Comparison of ENCODE assay signal across 26 mouse cellular contexts in the genomic region with DNA sequence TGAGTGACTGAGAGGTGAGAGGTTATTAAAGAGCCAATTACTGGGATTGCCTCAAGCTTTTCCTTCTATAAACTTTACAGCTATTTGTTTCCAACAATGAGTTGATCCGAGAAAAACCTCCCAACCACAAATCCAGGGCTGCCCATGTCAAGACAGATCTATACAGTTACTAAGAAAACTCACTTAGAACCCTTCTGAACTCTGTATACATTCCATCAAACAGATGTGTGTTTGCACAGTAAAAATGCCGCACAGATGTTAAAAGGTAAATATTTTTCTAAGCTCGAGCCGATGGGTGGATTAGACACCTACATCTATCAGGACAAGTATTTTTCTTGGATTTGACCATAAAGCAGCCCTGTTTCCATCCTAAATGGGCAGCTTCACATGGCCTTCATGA.
DNase-seq lines count a peak whose midpoint lies in the region; ATAC-seq lines count a peak whose summit lies in the region.
"Had no signal": no experiment of that assay in that cellular context is flagged by ENCODE, and none has a peak within 500 bp of the region (broad histone marks: within the 10 kb centered on the region; RNA-seq: fewer than 3 reads in every experiment).

No protein-coding gene starts in this region.

- H3K4me2 ChIP-seq in embryonic facial prominence, embryonic 11.5 days (ENCODE audit: low read depth, low read length): no peak overlapping the region
- H3K4me2 ChIP-seq in heart, embryonic 15.5 days: no peak overlapping the region
- no peak overlapping the region for H3K4me2 ChIP-seq in kidney, embryonic 16.5 days (replicated peaks; ENCODE audit: low read depth, low read length)
- no peak overlapping the region for H3K4me2 ChIP-seq in embryonic facial prominence, embryonic 14.5 days (ENCODE audit: low read depth, low read length)
- H3K4me2 ChIP-seq: liver, embryonic 12.5 days; midbrain, embryonic 13.5 days had no signal

- no peaks in the 10 kb centered on the region for H3K36me3 ChIP-seq in embryonic facial prominence, embryonic 11.5 days (replicated peaks; ENCODE audit: control insufficient read depth, insufficient read depth, low read depth, low read length)
- H3K36me3 ChIP-seq in embryonic facial prominence, embryonic 10.5 days (replicated peaks): no peaks in the 10 kb centered on the region
- no peaks in the 10 kb centered on the region for H3K36me3 ChIP-seq in heart, embryonic 15.5 days
- H3K36me3 ChIP-seq in kidney, embryonic 16.5 days (ENCODE audit: insufficient read depth, low read length): no peaks in the 10 kb centered on the region
- H3K36me3 ChIP-seq in embryonic facial prominence, embryonic 14.5 days (ENCODE audit: control insufficient read depth, insufficient read depth, low read length): no peaks in the 10 kb centered on the region
- H3K36me3 ChIP-seq: liver, embryonic 12.5 days; midbrain, embryonic 13.5 days had no signal

- no peak for ATAC-seq in embryonic facial prominence, embryonic 11.5 days (replicated peaks; ENCODE audit: insufficient number of reproducible peaks, low FRiP score, low TSS enrichment, low read depth)
- ATAC-seq in heart, embryonic 15.5 days (replicated peaks; ENCODE audit: insufficient number of reproducible peaks, insufficient read depth, low FRiP score, low read depth): no peak
- ATAC-seq in kidney, embryonic 16.5 days (ENCODE audit: low FRiP score, low TSS enrichment): no peak
- ATAC-seq in embryonic facial prominence, embryonic 14.5 days (ENCODE audit: low read depth): no peak
- ATAC-seq: forebrain, embryonic 14.5 days; hindbrain, embryonic 16.5 days; liver, embryonic 12.5 days; liver, postnatal 0 days; midbrain, embryonic 13.5 days; Patski had no signal

- no peak overlapping the region for H3K27ac ChIP-seq in embryonic facial prominence, embryonic 11.5 days (replicated peaks; ENCODE audit: low read depth, low read length)
- no peak overlapping the region for H3K27ac ChIP-seq in embryonic facial prominence, embryonic 10.5 days (replicated peaks)
- H3K27ac ChIP-seq in heart, embryonic 15.5 days: peak overlapping the region; percentile 21; the same call in 1 of the 2 replicates
- H3K27ac ChIP-seq in kidney, embryonic 16.5 days (ENCODE audit: low read length): peak overlapping the region; percentile 30; the same call in 1 of the 2 replicates
- H3K27ac ChIP-seq in embryonic facial prominence, embryonic 14.5 days (replicated peaks; ENCODE audit: low read depth, low read length): no peak overlapping the region
- H3K27ac ChIP-seq: kidney, postnatal 0 days; left cerebral cortex, adult 2 months; liver, embryonic 12.5 days; midbrain, embryonic 13.5 days had no signal

- no peak overlapping the region for H3K4me3 ChIP-seq in embryonic facial prominence, embryonic 11.5 days (ENCODE audit: low read depth, low read length)
- H3K4me3 ChIP-seq in embryonic facial prominence, embryonic 10.5 days: no peak overlapping the region
- H3K4me3 ChIP-seq in heart, embryonic 15.5 days: no peak overlapping the region
- no peak overlapping the region for H3K4me3 ChIP-seq in kidney, embryonic 16.5 days (ENCODE audit: low read length)
- H3K4me3 ChIP-seq in embryonic facial prominence, embryonic 14.5 days (ENCODE audit: low read depth, low read length): no peak overlapping the region
- H3K4me3 ChIP-seq: left cerebral cortex, adult 2 months; liver, embryonic 12.5 days; megakaryocyte, embryonic 14.5 days; midbrain, embryonic 13.5 days had no signal

- no peaks in the 10 kb centered on the region for H3K4me1 ChIP-seq in embryonic facial prominence, embryonic 11.5 days (ENCODE audit: control insufficient read depth, insufficient read depth, low read length)
- H3K4me1 ChIP-seq in embryonic facial prominence, embryonic 10.5 days: 0 out of 2 replicates have a peak, but pooled peaks cover 7% of the 10 kb centered on the region
- H3K4me1 ChIP-seq in heart, embryonic 15.5 days (replicated peaks): peaks cover 15% of the 10 kb centered on the region
- H3K4me1 ChIP-seq in kidney, embryonic 16.5 days (ENCODE audit: insufficient read depth, low read length): no peaks in the 10 kb centered on the region
- no peaks in the 10 kb centered on the region for H3K4me1 ChIP-seq in embryonic facial prominence, embryonic 14.5 days (ENCODE audit: control insufficient read depth, insufficient read depth, low read length)
- H3K4me1 ChIP-seq: midbrain, embryonic 13.5 days had no signal

- intact Hi-C loops in heart, postnatal 25 days (cut with DNase I): no loop called here

- no peak overlapping the region for H3K9ac ChIP-seq in embryonic facial prominence, embryonic 11.5 days (replicated peaks; ENCODE audit: low read length)
- no peak overlapping the region for H3K9ac ChIP-seq in heart, embryonic 15.5 days
- no peak overlapping the region for H3K9ac ChIP-seq in kidney, embryonic 16.5 days (replicated peaks; ENCODE audit: low read length)
- no peak overlapping the region for H3K9ac ChIP-seq in embryonic facial prominence, embryonic 14.5 days (ENCODE audit: low read depth, low read length)
- H3K9ac ChIP-seq: liver, embryonic 12.5 days; liver, postnatal 0 days; midbrain, embryonic 13.5 days had no signal

- H3K9me3 ChIP-seq in embryonic facial prominence, embryonic 11.5 days (replicated peaks; ENCODE audit: control insufficient read depth, low read length): no peaks in the 10 kb centered on the region
- H3K9me3 ChIP-seq in embryonic facial prominence, embryonic 10.5 days: no peaks in the 10 kb centered on the region
- H3K9me3 ChIP-seq in heart, embryonic 15.5 days (replicated peaks): no peaks in the 10 kb centered on the region
- no peaks in the 10 kb centered on the region for H3K9me3 ChIP-seq in kidney, embryonic 16.5 days (ENCODE audit: low read length)
- H3K9me3 ChIP-seq in embryonic facial prominence, embryonic 14.5 days (ENCODE audit: control insufficient read depth, low read length): no peaks in the 10 kb centered on the region
- H3K9me3 ChIP-seq: liver, embryonic 12.5 days; megakaryocyte, embryonic 14.5 days; midbrain, embryonic 13.5 days had no signal

- DNase-seq in embryonic facial prominence, embryonic 11.5 days (ENCODE audit: low spot score): peak; percentile 28
- DNase-seq in embryonic facial prominence, embryonic 10.5 days (ENCODE audit: low spot score): no peak
- DNase-seq in heart, postnatal 25 days (ENCODE audit: low spot score): no peak
- no peak for DNase-seq in kidney, postnatal 36 days
- DNase-seq in embryonic facial prominence, embryonic 14.5 days (ENCODE audit: low spot score): peak; percentile 34
- no peak for DNase-seq in lung, postnatal 25 days (ENCODE audit: low spot score)
- DNase-seq: adrenal gland, postnatal 10 days; cerebellum, adult 8-10 months; cerebellum, postnatal 25 days; gastrocnemius, postnatal 25 days; heart, adult 11 months; kidney, adult 11 months; liver, postnatal 0 days; lung, postnatal 4 days; right cerebral cortex, postnatal 25 days; thymus, postnatal 4 days had no signal

- WGBS in embryonic facial prominence, embryonic 11.5 days: 36% methylated on average over 4 of the region's 4 CpGs
- WGBS in embryonic facial prominence, embryonic 10.5 days: 55% methylated on average over 4 of the region's 4 CpGs
- WGBS in heart, embryonic 15.5 days: 60% methylated on average over 4 of the region's 4 CpGs
- 18% methylated on average over 4 of the region's 4 CpGs for WGBS in kidney, embryonic 16.5 days
- 33% methylated on average over 4 of the region's 4 CpGs for WGBS in embryonic facial prominence, embryonic 14.5 days

- no peaks in the 10 kb centered on the region for H3K27me3 ChIP-seq in embryonic facial prominence, embryonic 11.5 days (ENCODE audit: control insufficient read depth, insufficient read depth, low read length)
- H3K27me3 ChIP-seq in embryonic facial prominence, embryonic 10.5 days (replicated peaks; ENCODE audit: low read depth, poor library complexity, severe bottlenecking): 0 out of 2 replicates have a peak, but pooled peaks cover 2% of the 10 kb centered on the region
- no peaks in the 10 kb centered on the region for H3K27me3 ChIP-seq in heart, embryonic 15.5 days
- H3K27me3 ChIP-seq in kidney, embryonic 16.5 days (ENCODE audit: insufficient read depth, low read length): no peaks in the 10 kb centered on the region
- H3K27me3 ChIP-seq in embryonic facial prominence, embryonic 14.5 days (replicated peaks; ENCODE audit: control insufficient read depth, insufficient read depth, low read length): no peaks in the 10 kb centered on the region
- H3K27me3 ChIP-seq: megakaryocyte, embryonic 14.5 days; midbrain, embryonic 13.5 days; Patski had no signal

Comparison
In these comparisons a context has a peak if more than half of its experiments do, and no peak if none do; other contexts are left out.
1. DNase-seq: peak in embryonic facial prominence, embryonic 11.5 days (single experiment) and embryonic facial prominence, embryonic 14.5 days (single experiment); none in embryonic facial prominence, embryonic 10.5 days (single experiment), heart, postnatal 25 days (single experiment), kidney, postnatal 36 days (0 of 2) and lung, postnatal 25 days (single experiment).
2. H3K27ac ChIP-seq: peak in heart, embryonic 15.5 days (single experiment) and kidney, embryonic 16.5 days (single experiment); none in embryonic facial prominence, embryonic 11.5 days (single experiment), embryonic facial prominence, embryonic 10.5 days (single experiment) and embryonic facial prominence, embryonic 14.5 days (single experiment).